Mouse (Mus musculus): ENCODE data around the gene B3galt4.

DNA sequence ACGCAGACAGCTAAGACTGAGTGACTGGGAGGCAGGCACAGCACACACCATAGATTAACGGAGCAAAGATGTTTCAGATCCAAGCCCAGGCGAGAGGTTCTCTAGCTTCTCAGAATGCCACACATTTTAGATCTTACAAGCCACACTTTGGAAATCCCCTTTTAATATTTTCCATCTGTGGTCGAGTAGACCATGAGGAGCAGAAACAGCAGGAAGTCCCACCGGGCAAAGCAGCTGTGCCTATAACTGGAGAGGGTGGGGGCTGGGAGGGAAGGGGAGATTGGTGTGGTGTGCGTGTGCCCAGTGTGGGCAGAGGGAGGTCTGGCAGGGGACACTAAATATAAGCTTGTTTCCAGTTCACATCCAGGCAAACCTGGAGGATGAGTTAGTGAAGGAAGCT is 6.2 kb upstream of the B3galt4 start:
- TF ChIP-seq POLR2A (IDR thresholded peaks at IDR 0.05; ENCODE audit: borderline replicate concordance, insufficient read depth, low read length) (no peak), CTCF (IDR thresholded peaks at IDR 0.05; ENCODE audit: borderline replicate concordance, insufficient read depth, low read depth, low read length) (no peak)
